Mouse (Mus musculus) limb, embryonic 10.5 days (tissue): ENCODE results near the gene Rprd2. TPM values are rescaled to one million over a fixed set of nuclear protein-coding genes. Genes with fewer than 3 reads are reported as not detected.

ENCODE experiments used
- DNase-seq: peaks from one replicate; pipeline ENCODE4 v3.0.0-alpha.2; 2017; ENCODE audit warnings: low spot score
- H3K27ac ChIP-seq: fragments of 300-500 bp; sonication (generic); 2 replicates; pipeline ENCODE4 v1.5.1; 2016; ENCODE audit warnings: mild to moderate bottlenecking
- H3K27me3 ChIP-seq: fragments of 300-500 bp; sonication (generic); 2 replicates; pipeline ENCODE4 v1.6.1; 2016; ENCODE audit warnings: low read depth, mild to moderate bottlenecking; ENCODE audit not compliant: poor library complexity, severe bottlenecking
- H3K36me3 ChIP-seq: fragments of 300-500 bp; sonication (generic); 2 replicates; pipeline ENCODE4 v1.6.1; 2016; ENCODE audit warnings: mild to moderate bottlenecking, moderate library complexity
- H3K4me1 ChIP-seq: fragments of 300-500 bp; sonication (generic); 2 replicates; pipeline ENCODE4 v1.6.1; 2016
- H3K4me3 ChIP-seq: fragments of 300-500 bp; sonication (generic); 2 replicates; pipeline ENCODE4 v1.5.1; 2016; ENCODE audit warnings: mild to moderate bottlenecking, moderate library complexity
- H3K9me3 ChIP-seq: fragments of 300-500 bp; sonication (generic); replicated peaks from 2 replicates; pipeline ENCODE4 v1.6.1; 2016; ENCODE audit warnings: mild to moderate bottlenecking
- WGBS: fragments of 180-500 bp; shearing (Covaris S2); methylation state at CpG from one replicate; pipeline ENCODE4 v1.1.7; 2016; 5-methylcytosine and 5-hydroxymethylcytosine counted together
- microRNA-seq: library from miRNA; unstranded; fragments of <30 nt; microRNA quantifications from one replicate; pipeline ENCODE4, GENCODE M21; 2017
- polyA plus RNA-seq: library from polyadenylated mRNA; unstranded; fragments of >200 nt; fragmentation: Nextera tagmentation; extraction: Ambion mirVana; gene quantifications from 2 replicates; pipeline ENCODE4 v1.2.1, GENCODE M21; 2016

The Rprd2 gene
- polyA plus RNA-seq, 1 experiment from 2014 or later = 24.8 TPM

DNA sequence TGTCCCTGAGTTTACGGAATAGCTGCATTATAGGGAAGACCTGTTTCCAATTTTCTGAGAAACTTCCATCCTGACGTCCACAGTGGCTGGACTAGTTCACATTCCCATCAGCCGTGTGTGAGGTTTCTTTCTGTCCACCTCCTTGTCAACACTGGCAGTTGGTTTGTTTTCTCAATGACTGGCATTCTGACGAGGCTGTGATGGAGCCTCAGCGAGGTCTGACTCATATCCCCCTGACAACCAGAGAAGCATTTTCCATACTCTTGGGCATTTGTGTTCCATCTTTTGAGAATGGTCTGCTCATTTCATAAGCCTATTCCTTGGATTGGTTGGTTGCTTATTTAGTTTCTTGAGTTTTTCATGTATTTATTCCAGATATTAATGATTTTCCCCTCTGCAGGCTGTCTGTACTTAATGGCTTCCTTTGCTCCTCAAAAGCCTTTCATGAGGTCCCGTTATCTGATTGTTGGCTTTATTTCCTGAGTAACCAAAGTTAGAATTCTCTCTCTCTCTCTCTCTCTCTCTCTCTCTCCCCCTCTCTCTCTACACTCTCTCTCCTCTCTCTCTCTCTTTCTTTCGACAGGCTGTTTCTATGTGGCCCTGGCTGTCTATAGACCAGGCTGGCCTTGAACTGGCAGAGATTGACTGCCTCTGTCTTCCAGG lies 91.8 kb downstream of the Rprd2 start:
- Histone ChIP-seq H3K36me3 (no peaks in the 10 kb centered on the region), H3K9me3 (no peaks in the 10 kb centered on the region), H3K27ac (no peak overlapping the region), H3K4me3 (no peak overlapping the region), H3K27me3 (no peaks in the 10 kb centered on the region), H3K4me1 (0 out of 2 replicates have a peak, but pooled peaks cover 5% of the 10 kb centered on the region)
- WGBS = 67% methylated on average over 7 of the region's 7 CpGs
- DNase-seq = no peak

DNA sequence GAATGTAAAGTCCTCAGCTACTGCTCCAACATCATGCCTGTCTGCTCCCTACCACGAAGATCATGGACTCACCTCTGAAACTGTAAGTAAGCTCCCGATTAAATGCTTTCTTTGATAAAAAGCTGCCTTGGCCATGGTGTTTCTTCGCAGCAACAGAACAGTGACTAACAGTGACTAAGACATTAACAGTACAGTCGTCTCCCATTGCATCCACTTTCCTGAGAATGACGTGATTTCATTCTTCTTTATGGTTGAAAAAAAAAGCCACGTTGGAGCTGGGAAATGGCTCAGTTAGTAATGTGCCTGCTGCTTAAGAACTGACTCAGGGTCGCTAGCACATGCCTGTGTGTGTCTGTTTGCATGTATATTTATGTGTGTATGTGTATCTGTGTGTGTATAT lies 92.8 kb downstream of the Rprd2 start:
- Histone ChIP-seq H3K27ac (no peak overlapping the region), H3K4me1 (0 out of 2 replicates have a peak, but pooled peaks cover 5% of the 10 kb centered on the region), H3K9me3 (no peaks in the 10 kb centered on the region), H3K36me3 (no peaks in the 10 kb centered on the region), H3K27me3 (no peaks in the 10 kb centered on the region), H3K4me3 (no peak overlapping the region)
- WGBS = 85% methylated on average over 7 of the region's 7 CpGs
- DNase-seq = no peak

DNA sequence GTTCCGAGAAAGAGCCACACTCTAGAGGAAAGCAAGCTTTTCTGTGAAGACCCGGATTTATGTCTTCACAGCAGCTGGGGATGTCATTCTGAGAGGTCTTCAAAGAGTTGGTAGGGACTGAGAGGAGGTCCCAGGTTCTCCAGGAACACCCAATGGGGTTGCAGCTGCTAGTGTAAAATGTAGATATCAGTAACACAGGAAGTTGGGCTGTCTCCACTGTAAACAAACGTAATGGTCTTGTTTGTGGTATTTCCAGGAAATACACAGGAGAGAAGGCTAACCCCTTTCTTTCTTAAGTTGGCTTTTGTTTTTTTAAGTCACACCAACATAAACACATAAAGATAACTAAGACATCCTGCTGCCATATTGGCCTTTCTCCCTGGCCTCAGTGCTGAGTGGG lies 96.3 kb downstream of the Rprd2 start:
- Histone ChIP-seq H3K9me3 (no peaks in the 10 kb centered on the region), H3K36me3 (no peaks in the 10 kb centered on the region), H3K4me3 (no peak overlapping the region), H3K4me1 (no peaks in the 10 kb centered on the region), H3K27ac (no peak overlapping the region), H3K27me3 (no peaks in the 10 kb centered on the region)
- no peak for DNase-seq
- WGBS = 67% methylated on average over 3 of the region's 3 CpGs

DNA sequence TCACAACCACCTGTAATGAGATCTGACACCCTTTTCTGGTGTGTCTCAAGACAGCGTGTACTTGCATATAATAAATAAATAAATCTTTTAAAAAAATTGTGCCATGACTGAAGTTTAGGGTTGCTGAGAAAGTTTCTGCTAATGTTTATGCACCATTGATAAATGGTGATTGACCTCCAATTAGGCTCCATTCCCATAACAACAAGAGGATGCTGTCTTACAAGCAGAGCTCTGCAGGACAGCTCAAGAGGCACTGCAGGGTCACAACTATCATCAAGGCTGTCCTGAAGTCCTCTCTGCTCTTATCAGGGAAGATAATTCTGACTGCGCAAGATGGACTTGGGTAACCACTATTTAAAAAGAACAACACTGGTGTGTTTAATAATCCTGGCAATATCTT lies 100.5 kb downstream of the Rprd2 start:
- DNase-seq = no peak
- H3K9me3 ChIP-seq = no peaks in the 10 kb centered on the region
- no peak overlapping the region for H3K4me3 ChIP-seq
- WGBS = 84% methylated on average over 2 of the region's 2 CpGs
- H3K27ac ChIP-seq = no peak overlapping the region
- no peaks in the 10 kb centered on the region for H3K4me1 ChIP-seq
- no peaks in the 10 kb centered on the region for H3K27me3 ChIP-seq
- no peaks in the 10 kb centered on the region for H3K36me3 ChIP-seq

DNA sequence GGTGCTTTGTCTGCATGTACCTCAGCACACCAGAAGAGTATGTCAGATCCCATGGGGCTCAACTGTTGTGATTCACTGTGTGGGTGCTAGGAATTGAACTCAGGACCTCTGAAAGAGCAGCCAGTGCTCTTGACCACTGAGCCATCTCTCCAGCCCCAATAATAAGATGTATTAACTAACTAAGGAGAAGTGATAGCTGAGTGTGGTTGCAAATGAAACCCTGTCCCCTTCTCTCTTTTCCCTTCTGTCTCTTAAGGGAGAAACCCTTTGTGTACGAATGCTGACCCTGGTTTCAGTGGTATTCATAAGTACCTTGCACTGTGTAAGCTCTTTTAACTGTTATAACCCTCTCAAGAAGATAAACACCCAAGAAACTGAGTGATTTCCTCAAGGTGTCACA lies 102.6 kb downstream of the Rprd2 start:
- H3K27ac ChIP-seq = no peak overlapping the region
- 72% methylated on average over 1 of the region's 1 CpGs for WGBS
- no peaks in the 10 kb centered on the region for H3K36me3 ChIP-seq
- no peaks in the 10 kb centered on the region for H3K9me3 ChIP-seq
- H3K27me3 ChIP-seq = no peaks in the 10 kb centered on the region
- no peaks in the 10 kb centered on the region for H3K4me1 ChIP-seq
- no peak overlapping the region for H3K4me3 ChIP-seq
- no peak for DNase-seq

Small RNAs within 50 kb of the gene (microRNA-seq; reads per million reads assigned to microRNA genes)
- not detected for gene Mir7014

Other genes starting within 250 kb of the Rprd2 start
- 25.9 and 31.8 TPM in 2 replicates for gene Golph3l, start 229.9 kb downstream of the Rprd2 start, polyA plus RNA-seq
- 74.6 and 88.2 TPM in 2 replicates for gene Ensa, start 193.9 kb downstream of the Rprd2 start, polyA plus RNA-seq
- 49.7 and 52.1 TPM in 2 replicates for gene Mcl1, start 160.1 kb downstream of the Rprd2 start, polyA plus RNA-seq
- gene Adamtsl4, start 130.9 kb downstream of the Rprd2 start, polyA plus RNA-seq = 0.63 and 0.77 TPM in 2 replicates
- 7.5 and 11.1 TPM in 2 replicates for gene Ecm1, start 79.3 kb downstream of the Rprd2 start, polyA plus RNA-seq
- 82.1 and 86.1 TPM in 2 replicates for gene Tars2, start 58.7 kb downstream of the Rprd2 start, polyA plus RNA-seq
- 73.6 and 77.1 TPM in 2 replicates for gene Prpf3, start 37.0 kb upstream of the Rprd2 start, polyA plus RNA-seq
- 357 and 376 TPM in 2 replicates for gene Mrps21, start 52.7 kb upstream of the Rprd2 start, polyA plus RNA-seq
- 8.8 and 10.5 TPM in 2 replicates for gene Ciart, start 63.4 kb upstream of the Rprd2 start, polyA plus RNA-seq
- 7.9 and 11.4 TPM in 2 replicates for gene BC028528, start 73.1 kb upstream of the Rprd2 start, polyA plus RNA-seq
- 24.3 and 24.5 TPM in 2 replicates for gene Aph1a, start 75.1 kb upstream of the Rprd2 start, polyA plus RNA-seq
- gene Car14, start 85.8 kb upstream of the Rprd2 start, polyA plus RNA-seq = 161 and 187 TPM in 2 replicates
- 344 and 367 TPM in 2 replicates for gene Anp32e, start 110.4 kb upstream of the Rprd2 start, polyA plus RNA-seq
- 77.7 and 81.9 TPM in 2 replicates for gene Plekho1, start 177.1 kb upstream of the Rprd2 start, polyA plus RNA-seq
- 22.4 and 23.6 TPM in 2 replicates for gene Vps45, start 239.6 kb upstream of the Rprd2 start, polyA plus RNA-seq